Mouse (Mus musculus) neural tube, embryonic 13.5 days (tissue): ENCODE measurements at regions not wholly inside any gene's neighbourhood (a gene's known extent, or its start where the extent isn't known, plus 50 kb on each side); places are given as distances from the start of the nearest gene placed in this dataset.

ENCODE experiments used
- ATAC-seq: fragments of 200-750 bp; cut with Nextera tagmentation; 2 replicates; pipeline ENCODE4 v1.8.0; 2017; ENCODE audit warnings: low read depth, mild to moderate bottlenecking, moderate TSS enrichment, moderate library complexity
- H3K27ac ChIP-seq: fragments of 300-500 bp; sonication (generic); replicated peaks from 2 replicates; pipeline ENCODE4 v1.5.1; 2015; ENCODE audit warnings: moderate library complexity, mild to moderate bottlenecking, inconsistent platforms
- H3K27me3 ChIP-seq: fragments of 300-500 bp; sonication (generic); 2 replicates; pipeline ENCODE4 v1.6.1; 2015; ENCODE audit warnings: mild to moderate bottlenecking, inconsistent platforms
- H3K36me3 ChIP-seq: fragments of 300-500 bp; sonication (generic); 2 replicates; pipeline ENCODE4 v1.6.1; 2015; ENCODE audit warnings: mild to moderate bottlenecking, inconsistent platforms
- H3K4me1 ChIP-seq: fragments of 300-500 bp; sonication (generic); replicated peaks from 2 replicates; pipeline ENCODE4 v1.6.1; 2015; ENCODE audit warnings: inconsistent platforms
- H3K4me2 ChIP-seq: fragments of 300-500 bp; sonication (generic); 2 replicates; pipeline ENCODE4 v1.6.1; 2015; ENCODE audit warnings: inconsistent platforms, mild to moderate bottlenecking, moderate library complexity
- H3K4me3 ChIP-seq: fragments of 300-500 bp; sonication (generic); 2 replicates; pipeline ENCODE4 v1.5.1; 2015; ENCODE audit warnings: mild to moderate bottlenecking, inconsistent platforms
- H3K9ac ChIP-seq: fragments of 300-500 bp; sonication (generic); 2 replicates; pipeline ENCODE4 v1.6.1; 2015; ENCODE audit warnings: moderate library complexity, mild to moderate bottlenecking, inconsistent platforms
- H3K9me3 ChIP-seq: fragments of 300-500 bp; sonication (generic); 2 replicates; pipeline ENCODE4 v1.6.1; 2016; ENCODE audit warnings: inconsistent platforms
- WGBS: fragments of 180-500 bp; shearing (Covaris S2); methylation state at CpG from one replicate; pipeline ENCODE4 v1.1.7; 2015; 5-methylcytosine and 5-hydroxymethylcytosine counted together

DNA sequence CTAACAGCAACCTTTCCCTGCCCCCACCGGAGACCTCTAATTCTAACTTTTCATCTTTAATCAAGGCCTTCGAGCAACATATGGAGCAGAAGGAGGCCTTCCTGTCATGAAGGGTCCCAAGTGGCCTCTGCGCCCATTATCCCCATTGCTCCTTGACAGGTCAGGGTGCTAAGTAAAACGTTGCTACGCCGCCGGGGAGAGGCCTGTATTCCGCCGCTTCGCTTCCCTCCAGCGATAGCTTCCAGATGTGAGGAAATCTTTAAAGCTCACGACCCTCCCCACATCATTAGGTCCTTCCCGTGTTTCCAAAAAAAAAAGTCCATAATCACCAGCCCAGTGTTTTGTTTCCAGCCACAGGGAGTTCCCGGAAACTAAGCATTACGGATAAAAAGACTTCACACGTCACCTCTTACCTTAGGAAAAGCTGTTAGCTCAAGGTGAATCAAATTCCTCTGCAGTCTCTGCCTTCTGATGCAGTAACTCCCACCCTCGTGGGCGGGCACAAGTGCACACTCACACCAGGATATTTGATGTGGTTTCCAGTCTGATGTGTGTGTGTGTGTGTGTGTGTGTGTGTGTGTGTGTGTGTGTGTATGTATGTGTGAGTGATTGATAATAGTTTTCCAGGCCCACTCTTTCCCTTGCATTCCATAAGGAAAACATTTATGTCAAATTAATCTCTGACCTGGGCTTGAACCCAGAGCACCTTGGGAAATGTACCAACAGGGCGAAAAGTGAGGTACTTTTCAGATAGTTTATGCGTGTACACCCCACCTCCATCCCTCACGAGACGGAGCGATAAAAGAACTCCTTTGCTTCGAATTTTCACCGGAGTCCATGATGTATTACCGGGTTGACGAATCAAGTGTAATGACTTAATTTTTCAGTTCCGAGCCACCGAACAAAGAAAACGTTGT is 107.5 kb downstream of the Gm45692 start:
- no peak overlapping the region for H3K4me2 ChIP-seq
- 67% methylated on average over 30 of the region's 30 CpGs for WGBS
- H3K27ac ChIP-seq = no peak overlapping the region
- no peak overlapping the region for H3K4me3 ChIP-seq
- ATAC-seq = no peak
- H3K9ac ChIP-seq = no peak overlapping the region
- H3K4me1 ChIP-seq = no peaks in the 10 kb centered on the region
- H3K27me3 ChIP-seq = no peaks in the 10 kb centered on the region
- no peaks in the 10 kb centered on the region for H3K9me3 ChIP-seq
- H3K36me3 ChIP-seq = no peaks in the 10 kb centered on the region

DNA sequence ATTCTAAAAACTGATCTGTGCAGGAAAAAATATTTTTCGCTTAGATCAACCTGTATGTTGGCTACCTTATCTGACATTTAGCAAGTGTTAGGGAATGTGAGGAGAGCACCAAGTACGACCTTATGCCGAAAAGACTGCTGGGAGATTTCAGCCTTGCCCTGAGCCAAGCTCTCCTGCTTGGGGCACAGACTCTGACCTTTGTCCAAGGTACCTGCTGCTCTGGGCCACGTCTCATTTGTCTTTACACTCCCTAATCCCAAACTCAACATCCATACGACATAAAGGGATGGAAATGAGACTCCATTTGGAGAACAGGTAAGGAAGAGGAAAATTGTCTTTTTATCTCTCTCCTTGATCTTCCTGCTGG is 108.2 kb downstream of the Gm45692 start:
- Histone ChIP-seq H3K27me3 (no peaks in the 10 kb centered on the region), H3K4me2 (no peak overlapping the region), H3K36me3 (no peaks in the 10 kb centered on the region), H3K27ac (no peak overlapping the region), H3K4me3 (no peak overlapping the region), H3K9ac (no peak overlapping the region), H3K4me1 (no peaks in the 10 kb centered on the region), H3K9me3 (no peaks in the 10 kb centered on the region)
- whole genome bisulfite sequencing = 63% methylated on average over 5 of the region's 5 CpGs
- ATAC-seq = no peak

DNA sequence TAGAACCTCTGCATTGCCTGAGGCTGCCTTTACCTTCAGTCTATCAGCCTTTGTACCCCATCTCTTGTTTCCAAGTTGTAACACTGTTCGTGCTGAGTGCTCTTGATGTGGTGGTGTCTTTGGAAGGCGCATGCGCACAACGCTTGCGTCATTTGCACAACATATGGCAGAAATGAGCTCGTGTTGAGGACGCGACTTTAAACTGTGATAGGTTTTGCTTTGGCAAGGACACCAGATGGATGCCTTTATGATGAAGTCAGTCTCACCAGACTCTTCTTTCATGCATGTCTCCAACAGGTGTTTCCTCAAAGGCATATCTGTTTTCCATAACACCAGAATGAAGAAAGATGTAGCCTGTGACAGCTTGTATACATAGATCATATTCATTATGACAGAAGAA is 110.2 kb downstream of the Gm45692 start:
- Histone ChIP-seq H3K27ac (no peak overlapping the region), H3K36me3 (no peaks in the 10 kb centered on the region), H3K9me3 (no peaks in the 10 kb centered on the region), H3K27me3 (no peaks in the 10 kb centered on the region), H3K4me3 (no peak overlapping the region), H3K4me2 (no peak overlapping the region), H3K9ac (no peak overlapping the region), H3K4me1 (no peaks in the 10 kb centered on the region)
- ATAC-seq = no peak
- 92% methylated on average over 8 of the region's 8 CpGs for WGBS

DNA sequence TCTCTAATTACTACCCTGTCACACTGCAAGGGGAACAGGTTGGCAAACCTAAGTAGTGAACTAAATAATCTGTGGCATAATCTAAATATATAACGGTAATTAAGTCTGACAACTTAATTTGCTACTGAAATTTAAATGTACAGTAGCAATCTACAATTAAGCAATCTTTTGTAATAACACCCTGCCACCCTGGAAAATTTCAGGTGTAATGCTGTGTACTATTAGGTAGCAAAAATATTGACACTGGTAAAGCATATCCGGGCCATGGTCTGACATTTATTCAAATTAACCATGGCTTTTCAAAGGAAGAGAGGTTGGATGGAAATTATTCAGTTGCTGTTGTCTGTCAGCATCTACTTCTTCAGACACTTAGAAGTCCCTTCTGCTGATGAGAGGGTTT is 119.7 kb downstream of the Gm45692 start:
- Histone ChIP-seq H3K4me1 (no peaks in the 10 kb centered on the region), H3K27ac (no peak overlapping the region), H3K9me3 (no peaks in the 10 kb centered on the region), H3K27me3 (no peaks in the 10 kb centered on the region), H3K36me3 (no peaks in the 10 kb centered on the region), H3K9ac (no peak overlapping the region), H3K4me2 (no peak overlapping the region), H3K4me3 (no peak overlapping the region)
- no peak for ATAC-seq
- WGBS = 95% methylated on average over 2 of the region's 2 CpGs

- Histone ChIP-seq H3K9ac (no peak overlapping the region), H3K4me1 (no peaks in the 10 kb centered on the region), H3K27ac (no peak overlapping the region), H3K36me3 (no peaks in the 10 kb centered on the region), H3K4me2 (no peak overlapping the region), H3K4me3 (no peak overlapping the region), H3K9me3 (no peaks in the 10 kb centered on the region), H3K27me3 (no peaks in the 10 kb centered on the region)
- ATAC-seq = no peak
- WGBS = 75% methylated on average over 4 of the region's 4 CpGs
These were observed 120.3 kb downstream of the Gm45692 start for GRCm38 (mm10) chr8:26239604-26240003.

GRCm38 (mm10) chr8:26243743-26244142 is 124.4 kb downstream of the Gm45692 start:
- Histone ChIP-seq H3K4me1 (no peaks in the 10 kb centered on the region), H3K36me3 (no peaks in the 10 kb centered on the region), H3K4me3 (no peak overlapping the region), H3K4me2 (no peak overlapping the region), H3K9ac (no peak overlapping the region), H3K9me3 (no peaks in the 10 kb centered on the region), H3K27me3 (no peaks in the 10 kb centered on the region), H3K27ac (no peak overlapping the region)
- WGBS = 86% methylated on average over 4 of the region's 4 CpGs
- no peak for ATAC-seq

DNA sequence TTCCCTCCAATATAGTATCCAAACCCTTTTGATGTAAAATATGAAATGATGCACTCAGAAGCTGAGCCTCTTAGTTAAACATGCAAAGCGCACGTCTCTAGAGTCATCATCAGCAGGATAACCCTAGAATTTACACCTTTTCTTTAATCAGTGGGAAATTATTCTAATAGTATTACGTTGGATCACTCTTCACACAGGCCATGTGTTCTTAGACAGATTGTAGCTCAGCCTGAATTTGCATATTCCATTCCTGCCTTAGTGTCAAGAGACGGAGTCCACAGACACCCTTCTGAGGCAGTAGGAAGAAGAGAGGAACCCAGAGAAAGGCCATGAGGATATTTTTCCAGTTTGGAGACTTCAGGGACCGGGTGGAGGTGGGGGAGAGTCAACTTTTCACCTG is 125.0 kb downstream of the Gm45692 start:
- no peak for ATAC-seq
- Histone ChIP-seq H3K36me3 (no peaks in the 10 kb centered on the region), H3K9me3 (no peaks in the 10 kb centered on the region), H3K9ac (no peak overlapping the region), H3K27ac (no peak overlapping the region), H3K4me3 (no peak overlapping the region), H3K4me2 (no peak overlapping the region), H3K4me1 (no peaks in the 10 kb centered on the region), H3K27me3 (no peaks in the 10 kb centered on the region)
- 81% methylated on average over 5 of the region's 5 CpGs for WGBS

DNA sequence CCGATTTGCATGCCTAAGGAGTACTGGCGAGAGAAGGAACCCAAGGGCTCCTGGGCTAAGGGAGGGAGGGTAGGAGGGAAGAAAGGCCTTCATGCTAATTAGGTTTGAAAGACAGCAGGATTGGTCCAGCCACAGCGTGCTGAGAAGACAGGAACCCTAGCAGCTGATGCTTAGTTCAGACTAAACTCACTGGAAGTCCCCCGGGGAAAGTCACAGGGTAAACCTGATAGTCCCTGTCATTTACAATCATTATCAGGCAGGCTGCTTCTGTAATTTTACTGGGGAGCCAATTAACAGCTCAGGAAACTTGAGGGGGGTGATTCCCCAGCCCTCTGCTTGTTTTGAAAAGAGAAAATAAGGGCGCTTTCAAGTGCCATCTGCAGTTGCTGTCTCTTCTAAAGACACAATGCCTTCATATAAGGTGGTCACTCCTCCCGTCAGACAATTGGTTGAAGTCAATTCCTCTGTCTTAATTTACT is 135.9 kb downstream of the Gm45692 start:
- H3K27ac ChIP-seq = no peak overlapping the region
- no peaks in the 10 kb centered on the region for H3K27me3 ChIP-seq
- no peaks in the 10 kb centered on the region for H3K36me3 ChIP-seq
- H3K9me3 ChIP-seq = peaks cover 9% of the 10 kb centered on the region; the same call in 1 of the 2 replicates
- 7% methylated on average over 6 of the region's 6 CpGs for WGBS
- no peak overlapping the region for H3K9ac ChIP-seq
- H3K4me1 ChIP-seq = peaks cover 7% of the 10 kb centered on the region
- H3K4me2 ChIP-seq = no peak overlapping the region
- H3K4me3 ChIP-seq = no peak overlapping the region
- no peak for ATAC-seq

- Histone ChIP-seq H3K27ac (no peak overlapping the region), H3K4me1 (peaks cover 16% of the 10 kb centered on the region), H3K36me3 (no peaks in the 10 kb centered on the region), H3K27me3 (peaks cover 8% of the 10 kb centered on the region; the same call in 1 of the 2 replicates), H3K9me3 (no peaks in the 10 kb centered on the region), H3K4me2 (no peak overlapping the region), H3K9ac (no peak overlapping the region), H3K4me3 (no peak overlapping the region)
- no peak for ATAC-seq
- 74% methylated on average over 5 of the region's 5 CpGs for WGBS
These were observed 141.0 kb downstream of the Gm45692 start for GRCm38 (mm10) chr8:26260294-26260693.

- Histone ChIP-seq H3K9me3 (no peaks in the 10 kb centered on the region), H3K4me2 (no peak overlapping the region), H3K9ac (no peak overlapping the region), H3K4me1 (peaks cover 34% of the 10 kb centered on the region), H3K27ac (no peak overlapping the region), H3K36me3 (no peaks in the 10 kb centered on the region), H3K4me3 (no peak overlapping the region), H3K27me3 (peaks cover 8% of the 10 kb centered on the region; the same call in 1 of the 2 replicates)
- ATAC-seq = no peak
- 93% methylated on average over 10 of the region's 10 CpGs for WGBS
These were observed 143.2 kb downstream of the Gm45692 start for GRCm38 (mm10) chr8:26262536-26262935.

DNA sequence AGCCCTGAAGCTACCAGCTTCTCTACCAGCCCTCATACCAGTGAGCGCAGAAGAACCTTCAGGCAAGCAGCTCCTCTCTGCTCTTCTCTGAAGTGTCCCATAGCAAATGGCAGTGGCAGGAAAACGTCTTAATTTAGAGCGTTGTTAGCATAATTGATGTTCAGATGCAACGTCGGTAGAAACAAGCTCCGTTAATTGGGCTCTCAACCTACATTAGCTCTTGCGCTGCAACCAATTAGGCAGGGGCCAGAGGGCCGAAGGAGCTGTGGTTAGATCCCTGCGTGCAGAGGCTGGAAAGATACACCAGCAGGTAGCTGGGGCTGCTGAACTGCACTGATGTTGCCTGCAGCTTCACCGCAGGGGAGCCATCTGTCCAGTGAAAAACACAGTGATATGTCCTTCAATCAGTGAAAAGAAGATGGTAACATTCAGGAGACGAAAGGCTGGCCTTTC is 145.6 kb downstream of the Gm45692 start:
- no peak overlapping the region for H3K4me2 ChIP-seq
- 0 out of 2 replicates have a peak overlapping the region, but pooled peaks have one; percentile 24 for H3K27ac ChIP-seq
- no peak overlapping the region for H3K4me3 ChIP-seq
- H3K9me3 ChIP-seq = no peaks in the 10 kb centered on the region
- no peak overlapping the region for H3K9ac ChIP-seq
- 22% methylated on average over 11 of the region's 11 CpGs for WGBS
- peaks cover 54% of the 10 kb centered on the region for H3K4me1 ChIP-seq
- H3K27me3 ChIP-seq = peaks cover 13% of the 10 kb centered on the region; the same call in 1 of the 2 replicates
- ATAC-seq = peak; percentile 60
- no peaks in the 10 kb centered on the region for H3K36me3 ChIP-seq

GRCm38 (mm10) chr8:26265366-26265765 is 146.0 kb downstream of the Gm45692 start:
- peaks cover 13% of the 10 kb centered on the region; the same call in 1 of the 2 replicates for H3K27me3 ChIP-seq
- no peak overlapping the region for H3K4me3 ChIP-seq
- peak overlapping the region; percentile 24; the same call in 1 of the 2 replicates for H3K27ac ChIP-seq
- H3K36me3 ChIP-seq = no peaks in the 10 kb centered on the region
- H3K4me1 ChIP-seq = peaks cover 54% of the 10 kb centered on the region
- H3K4me2 ChIP-seq = no peak overlapping the region
- WGBS = 9% methylated on average over 8 of the region's 8 CpGs
- H3K9me3 ChIP-seq = no peaks in the 10 kb centered on the region
- peak; percentile 70 for ATAC-seq
- H3K9ac ChIP-seq = no peak overlapping the region
